Mouse (Mus musculus) intestine, embryonic 16.5 days (tissue): ENCODE measurements around the gene Sash3. TPM values are rescaled to one million over a fixed set of nuclear protein-coding genes. Genes with fewer than 3 reads are reported as not detected.

Experiments used
- ATAC-seq: fragments of 200-750 bp; cut with Nextera tagmentation; 2 replicates; pipeline ENCODE4 v1.8.0; 2017; ENCODE audit warnings: moderate TSS enrichment, moderate library complexity
- H3K27ac ChIP-seq: fragments of 300-500 bp; sonication (generic); 2 replicates; pipeline ENCODE4 v1.5.1; 2014; ENCODE audit warnings: mild to moderate bottlenecking, low read length
- H3K27me3 ChIP-seq: fragments of 300-500 bp; sonication (generic); replicated peaks from 2 replicates; pipeline ENCODE4 v1.6.1; 2014; ENCODE audit warnings: low read length, control low read depth, mixed read lengths; ENCODE audit not compliant: control insufficient read depth, insufficient read depth
- H3K36me3 ChIP-seq: fragments of 300-500 bp; sonication (generic); 2 replicates; pipeline ENCODE4 v1.6.1; 2014; ENCODE audit warnings: low read length, control low read depth; ENCODE audit not compliant: control insufficient read depth, insufficient read depth
- H3K4me1 ChIP-seq: fragments of 300-500 bp; sonication (generic); 2 replicates; pipeline ENCODE4 v1.6.1; 2014; ENCODE audit warnings: low read length, control low read depth, mixed read lengths; ENCODE audit not compliant: control insufficient read depth, insufficient read depth
- H3K4me2 ChIP-seq: fragments of 300-500 bp; sonication (generic); 2 replicates; pipeline ENCODE4 v1.6.1; 2014; ENCODE audit warnings: low read depth, low read length, control low read depth
- H3K4me3 ChIP-seq: fragments of 300-500 bp; sonication (generic); 2 replicates; pipeline ENCODE4 v1.5.1; 2014; ENCODE audit warnings: mild to moderate bottlenecking, low read length
- H3K9ac ChIP-seq: fragments of 300-500 bp; sonication (generic); 2 replicates; pipeline ENCODE4 v1.6.1; 2014; ENCODE audit warnings: low read depth, low read length
- H3K9me3 ChIP-seq: fragments of 300-500 bp; sonication (generic); 2 replicates; pipeline ENCODE4 v1.6.1; 2016; ENCODE audit warnings: low read length, control low read depth; ENCODE audit not compliant: control insufficient read depth
- WGBS: fragments of 180-500 bp; shearing (Covaris S2); extraction: QIAGEN DNeasy Blood & Tissue Kit; methylation state at CpG from one replicate; pipeline ENCODE4 v1.1.7; 2014; 5-methylcytosine and 5-hydroxymethylcytosine counted together
- polyA plus RNA-seq: library from polyadenylated mRNA; unstranded; fragments of >200 nt; fragmentation: Nextera tagmentation; extraction: Ambion mirVana; gene quantifications from 2 replicates; pipeline ENCODE4 v1.2.1, GENCODE M21; 2015

Sash3 gene
- polyA plus RNA-seq, 1 experiment from 2014 or later = 3.9 TPM

- H3K4me1 ChIP-seq = no peaks in the 10 kb centered on the region
- WGBS = 50% methylated on average over 14 of the region's 14 CpGs
- H3K27ac ChIP-seq = no peak overlapping the region
- no peaks in the 10 kb centered on the region for H3K9me3 ChIP-seq
- no peaks in the 10 kb centered on the region for H3K27me3 ChIP-seq
- H3K9ac ChIP-seq = no peak overlapping the region
- no peaks in the 10 kb centered on the region for H3K36me3 ChIP-seq
- ATAC-seq = no peak
- H3K4me2 ChIP-seq = no peak overlapping the region
- H3K4me3 ChIP-seq = no peak overlapping the region
Observed at GRCm38 (mm10) chrX:48139368-48140285, 6.6 kb upstream of the Sash3 start.

- Histone ChIP-seq H3K9ac (no peak overlapping the region), H3K9me3 (no peaks in the 10 kb centered on the region), H3K4me3 (no peak overlapping the region), H3K36me3 (no peaks in the 10 kb centered on the region), H3K27ac (no peak overlapping the region), H3K4me1 (no peaks in the 10 kb centered on the region), H3K4me2 (no peak overlapping the region), H3K27me3 (no peaks in the 10 kb centered on the region)
- no peak for ATAC-seq
- 42% methylated on average over 3 of the region's 3 CpGs for WGBS
Observed at GRCm38 (mm10) chrX:48140286-48140877, 5.9 kb upstream of the Sash3 start.

- H3K4me3 ChIP-seq = no peak overlapping the region
- H3K27ac ChIP-seq = no peak overlapping the region
- no peaks in the 10 kb centered on the region for H3K27me3 ChIP-seq
- no peak overlapping the region for H3K9ac ChIP-seq
- ATAC-seq = peak; percentile 35; the same call in 1 of the 2 replicates
- H3K36me3 ChIP-seq = no peaks in the 10 kb centered on the region
- no peaks in the 10 kb centered on the region for H3K9me3 ChIP-seq
- H3K4me2 ChIP-seq = no peak overlapping the region
- 71% methylated on average over 6 of the region's 6 CpGs for WGBS
- H3K4me1 ChIP-seq = no peaks in the 10 kb centered on the region
Observed at GRCm38 (mm10) chrX:48141481-48141880, 4.8 kb upstream of the Sash3 start.

- no peaks in the 10 kb centered on the region for H3K27me3 ChIP-seq
- H3K36me3 ChIP-seq = no peaks in the 10 kb centered on the region
- peak overlapping the region; percentile 53 for H3K9ac ChIP-seq
- WGBS = 45% methylated on average over 26 of the region's 26 CpGs
- H3K4me2 ChIP-seq = peak overlapping the region; percentile 53
- no peaks in the 10 kb centered on the region for H3K9me3 ChIP-seq
- peak overlapping the region; percentile 45 for H3K4me3 ChIP-seq
- no peaks in the 10 kb centered on the region for H3K4me1 ChIP-seq
- peak; percentile 87 for ATAC-seq
- peak overlapping the region; percentile 83 for H3K27ac ChIP-seq
Observed at GRCm38 (mm10) chrX:48143415-48144335, 2.6 kb upstream of the Sash3 start.

GRCm38 (mm10) chrX:48147226-48147625, 990 bp downstream of the Sash3 start:
- Histone ChIP-seq H3K4me2 (no peak overlapping the region), H3K4me1 (no peaks in the 10 kb centered on the region), H3K4me3 (no peak overlapping the region), H3K9ac (no peak overlapping the region), H3K36me3 (no peaks in the 10 kb centered on the region), H3K27ac (no peak overlapping the region), H3K9me3 (no peaks in the 10 kb centered on the region), H3K27me3 (no peaks in the 10 kb centered on the region)
- WGBS = 76% methylated on average over 2 of the region's 2 CpGs
- no peak for ATAC-seq

GRCm38 (mm10) chrX:48147741-48148186, 1.5 kb downstream of the Sash3 start:
- Histone ChIP-seq H3K4me2 (no peak overlapping the region), H3K9me3 (no peaks in the 10 kb centered on the region), H3K36me3 (no peaks in the 10 kb centered on the region), H3K4me1 (no peaks in the 10 kb centered on the region), H3K9ac (no peak overlapping the region), H3K27ac (no peak overlapping the region), H3K4me3 (no peak overlapping the region), H3K27me3 (no peaks in the 10 kb centered on the region)
- WGBS = 85% methylated on average over 7 of the region's 7 CpGs
- no peak for ATAC-seq

GRCm38 (mm10) chrX:48152106-48152505, 5.9 kb downstream of the Sash3 start:
- Histone ChIP-seq H3K4me3 (no peak overlapping the region), H3K4me1 (no peaks in the 10 kb centered on the region), H3K9ac (no peak overlapping the region), H3K27me3 (no peaks in the 10 kb centered on the region), H3K9me3 (no peaks in the 10 kb centered on the region), H3K27ac (no peak overlapping the region), H3K4me2 (no peak overlapping the region), H3K36me3 (no peaks in the 10 kb centered on the region)
- 69% methylated on average over 7 of the region's 7 CpGs for WGBS
- no peak for ATAC-seq

GRCm38 (mm10) chrX:48153414-48153813, 7.2 kb downstream of the Sash3 start:
- WGBS = 77% methylated on average over 2 of the region's 2 CpGs
- ATAC-seq = 0 out of 2 replicates have a peak, but pooled peaks have one; percentile 13

GRCm38 (mm10) chrX:48153949-48154348, 7.7 kb downstream of the Sash3 start:
- 55% methylated on average over 2 of the region's 2 CpGs for WGBS
- Histone ChIP-seq H3K9ac (no peak overlapping the region), H3K4me1 (no peaks in the 10 kb centered on the region), H3K4me3 (no peak overlapping the region), H3K27ac (no peak overlapping the region), H3K9me3 (no peaks in the 10 kb centered on the region), H3K27me3 (no peaks in the 10 kb centered on the region), H3K36me3 (no peaks in the 10 kb centered on the region), H3K4me2 (no peak overlapping the region)
- no peak for ATAC-seq

More at GRCm38 (mm10) chrX:48153414-48153813, 7.2 kb downstream of the Sash3 start:
- no peak overlapping the region for H3K9ac ChIP-seq
- no peaks in the 10 kb centered on the region for H3K4me1 ChIP-seq
- no peak overlapping the region for H3K4me3 ChIP-seq
- no peaks in the 10 kb centered on the region for H3K9me3 ChIP-seq
- H3K27me3 ChIP-seq = no peaks in the 10 kb centered on the region
- H3K4me2 ChIP-seq = no peak overlapping the region
- H3K27ac ChIP-seq = no peak overlapping the region
- H3K36me3 ChIP-seq = no peaks in the 10 kb centered on the region
